Mouse (Mus musculus): ENCODE results near the gene Eml4. TPM values are rescaled to one million over a fixed set of nuclear protein-coding genes. Genes with fewer than 3 reads are reported as not detected.

Eml4 gene
- total RNA-seq, 1 experiment from 2014 or later = 23.7 TPM

DNA sequence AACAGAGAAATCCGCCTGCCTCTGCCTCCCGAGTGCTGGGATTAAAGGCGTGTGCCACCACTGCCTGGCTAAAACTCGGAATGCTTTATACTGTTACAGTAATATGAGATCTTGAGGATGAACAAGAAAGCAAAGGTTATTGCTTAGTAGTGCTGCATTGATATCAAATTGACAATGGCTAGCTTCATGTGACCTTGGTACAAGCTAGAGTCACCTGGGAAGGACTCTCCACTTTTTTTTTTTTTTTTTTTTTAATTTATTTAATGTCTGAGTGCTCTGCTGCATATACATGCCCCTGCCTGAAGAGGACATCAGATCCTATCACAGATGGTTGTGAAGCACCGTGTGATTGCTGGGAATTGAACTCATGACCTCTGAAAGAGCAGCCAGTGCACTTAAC, 148.2 kb downstream of the Eml4 start:
- no peak for DNase-seq

- no peak for DNase-seq
Measured at GRCm38 (mm10) chr17:83499692-83500091, 149.0 kb downstream of the Eml4 start.

- no peak for DNase-seq
Measured at GRCm38 (mm10) chr17:83503693-83504092, 153.0 kb downstream of the Eml4 start.

DNA sequence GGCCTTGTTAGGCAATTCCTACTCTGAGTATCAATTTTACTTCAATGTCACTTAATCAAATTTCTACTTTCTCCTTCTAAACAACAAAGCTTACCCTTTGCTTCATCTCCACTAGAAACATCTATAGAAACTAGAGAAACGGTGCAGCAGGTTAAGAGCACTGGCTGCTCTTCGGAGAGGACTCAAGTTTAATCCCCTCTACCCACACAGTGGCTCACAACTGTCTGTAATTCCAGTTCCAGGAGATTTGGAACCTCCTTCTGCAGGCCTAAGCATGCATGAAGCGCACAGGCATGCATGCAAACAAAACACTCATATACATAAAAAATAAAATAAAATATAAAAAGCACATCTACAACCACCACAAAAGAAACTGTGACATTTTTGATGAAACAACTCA, 161.4 kb downstream of the Eml4 start:
- DNase-seq = no peak

DNA sequence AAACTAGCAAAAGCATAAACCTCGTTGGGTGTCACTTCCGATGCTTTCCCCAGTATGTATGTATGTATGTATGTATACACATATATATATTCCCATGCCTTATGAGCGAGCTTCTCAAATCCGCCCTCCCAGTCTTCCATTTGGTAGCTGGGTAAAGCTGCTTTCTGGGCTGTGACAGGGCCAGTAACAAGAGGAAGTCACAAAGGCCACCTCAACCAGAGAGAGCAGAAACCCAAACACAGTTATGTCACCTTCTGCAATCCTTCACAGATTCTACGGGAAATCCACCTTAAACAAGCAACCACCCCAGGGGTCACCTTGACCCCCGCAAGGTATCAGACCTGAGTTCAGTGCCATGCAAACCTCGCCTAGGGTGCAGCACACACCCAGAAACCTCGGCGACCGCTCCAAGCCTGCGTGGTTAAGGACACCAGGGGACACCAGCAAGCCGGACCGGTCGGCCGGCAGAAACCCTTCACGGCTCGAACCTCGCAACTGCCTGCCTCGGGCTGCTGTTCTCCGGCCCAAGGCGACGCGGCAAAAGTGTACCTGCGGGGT, 163.0 kb downstream of the Eml4 start:
- DNase-seq = no peak

GRCm38 (mm10) chr17:83514213-83514701, 163.5 kb downstream of the Eml4 start:
- DNase-seq = peak; percentile 94

DNA sequence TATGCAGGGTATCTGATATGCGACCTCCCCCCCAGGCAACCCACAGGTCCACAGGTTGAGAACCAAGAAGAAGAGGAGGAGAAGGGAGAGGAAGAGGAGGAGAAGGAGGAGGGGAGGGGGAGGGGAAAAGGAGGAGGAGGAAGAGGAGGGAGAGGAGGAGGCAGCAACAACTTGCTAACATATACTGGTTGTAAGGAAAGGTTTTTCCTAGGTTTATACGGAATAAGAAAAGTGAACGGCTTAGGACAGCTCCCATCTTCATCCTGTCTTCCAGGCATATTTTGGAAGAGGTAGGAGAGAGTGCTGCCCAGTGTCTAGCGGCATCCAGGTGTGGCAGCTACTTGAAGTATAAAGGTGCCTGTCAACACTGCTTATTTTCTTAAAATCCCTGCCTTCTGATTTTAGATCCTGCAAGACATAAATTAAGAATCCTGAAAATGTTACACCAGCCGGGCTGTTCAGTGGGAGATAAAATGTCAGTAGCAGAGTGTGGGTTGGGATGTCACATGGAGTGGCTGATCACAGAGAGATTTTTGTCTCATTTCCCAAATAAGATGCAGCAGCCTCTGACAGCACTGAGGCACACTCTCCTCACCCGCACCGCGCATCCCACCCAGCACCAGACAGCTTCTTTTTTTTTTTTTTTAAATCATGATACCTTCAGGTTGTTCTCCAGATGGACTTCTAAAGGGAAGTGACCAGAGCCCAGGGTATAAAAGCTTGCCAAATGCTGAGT, 166.7 kb downstream of the Eml4 start, which contains the start of gene Cox7a2l:
Cox7a2l (minus strand) TSS at position 51 of the 736 bp plus-strand sequence.
- no peak for DNase-seq

- DNase-seq = no peak
Measured at GRCm38 (mm10) chr17:83521881-83522280, 171.2 kb downstream of the Eml4 start.

DNA sequence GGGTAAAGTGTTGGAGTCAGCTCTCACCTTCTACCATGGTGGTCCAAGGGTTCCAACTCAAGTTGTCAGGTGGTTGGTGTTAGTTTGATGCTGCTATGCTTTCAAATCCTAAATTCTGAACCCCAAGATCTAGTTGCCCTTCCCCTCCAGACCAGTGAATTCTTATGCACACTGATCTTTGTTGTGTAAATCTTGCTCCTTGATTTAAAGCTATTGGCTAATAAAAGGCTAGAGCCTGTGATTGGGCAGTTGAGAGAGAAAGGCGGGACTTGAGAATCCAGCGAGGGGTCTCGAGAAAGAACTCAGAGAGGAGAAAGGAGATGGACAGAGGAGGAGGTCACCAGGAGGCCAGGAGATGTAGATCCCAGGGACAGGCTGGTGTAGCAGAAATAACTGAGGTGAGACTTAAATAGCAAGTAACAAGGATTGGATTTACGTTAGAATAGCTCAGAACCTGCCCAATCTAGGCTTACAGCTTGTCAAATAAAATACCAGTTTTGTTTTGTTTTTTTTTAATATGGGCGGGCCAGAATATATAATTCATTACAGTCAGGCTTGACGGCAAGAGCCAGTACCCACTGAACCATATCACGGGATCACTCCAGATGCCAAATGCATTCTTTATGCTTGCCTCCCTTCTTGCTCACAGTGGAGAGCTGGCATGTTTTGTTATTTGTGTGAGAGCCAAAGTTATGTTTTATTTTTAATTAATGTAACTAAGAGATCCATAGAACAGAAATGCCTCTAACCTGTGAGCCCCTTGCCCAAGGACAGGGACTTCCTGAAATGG, 172.1 kb downstream of the Eml4 start:
- no peak for DNase-seq

GRCm38 (mm10) chr17:83524753-83525152, 174.0 kb downstream of the Eml4 start:
- DNase-seq = no peak

DNA sequence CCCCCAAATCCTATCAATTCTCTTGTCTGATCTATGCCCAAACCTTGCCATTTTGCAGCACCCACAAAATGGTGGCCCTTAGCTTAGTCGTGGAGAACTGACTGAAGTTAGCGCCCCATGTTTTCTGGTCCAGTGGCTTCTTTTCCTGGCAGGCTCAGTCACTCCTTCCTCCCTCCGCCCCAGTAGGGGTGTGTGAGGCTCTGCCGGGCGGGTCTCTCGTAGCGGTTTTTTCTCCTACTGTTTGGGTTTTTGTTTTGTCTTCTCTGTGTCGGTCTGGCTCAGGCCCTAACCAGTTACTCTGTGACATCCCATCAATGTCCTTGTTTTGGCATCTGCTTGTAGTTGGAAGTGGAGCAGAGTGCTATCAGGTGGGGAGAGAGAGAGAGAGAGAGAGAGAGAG, 174.9 kb downstream of the Eml4 start:
- DNase-seq = no peak

GRCm38 (mm10) chr17:83526091-83526561, 175.4 kb downstream of the Eml4 start:
- DNase-seq = no peak

GRCm38 (mm10) chr17:83526624-83527532, 176.1 kb downstream of the Eml4 start:
- peak; percentile 79 for DNase-seq

DNA sequence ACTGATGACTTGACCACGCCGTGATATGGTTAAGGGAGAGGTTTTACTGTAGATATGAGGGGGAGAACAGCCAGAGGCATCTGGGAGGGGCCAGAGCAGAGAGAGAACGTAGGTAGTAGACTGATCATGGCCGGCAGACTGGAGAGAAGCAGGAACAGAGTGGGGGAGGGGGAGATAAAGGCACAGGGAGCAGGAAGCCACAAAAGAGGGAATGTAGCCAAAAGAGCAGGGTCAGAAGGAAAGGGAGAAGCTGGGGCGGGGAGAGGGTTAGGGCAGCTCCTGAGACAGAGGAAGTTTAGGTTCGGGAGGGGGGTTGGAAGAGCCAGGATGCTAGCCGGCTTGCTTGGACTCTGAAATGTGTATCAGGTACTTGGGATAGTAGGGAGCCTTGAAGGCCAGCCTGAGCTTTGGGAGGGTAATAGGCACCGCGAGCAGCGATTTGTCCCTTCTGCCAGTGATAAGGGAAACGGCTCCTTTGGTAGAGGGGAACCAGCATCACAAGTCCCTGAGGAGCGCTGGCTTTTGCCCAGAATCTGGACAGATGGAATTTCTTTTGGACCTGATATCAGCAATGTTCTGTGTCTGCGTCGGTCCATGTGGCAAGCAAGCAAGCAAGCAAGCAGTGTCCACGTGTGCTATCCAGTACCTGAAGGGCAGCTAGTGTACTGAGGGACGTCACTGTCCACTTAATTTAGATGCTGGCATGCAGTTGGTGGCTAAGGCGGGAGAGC, 177.1 kb downstream of the Eml4 start:
- DNase-seq = peak; percentile 77

Other genes with a start within 250 kb of the Eml4 start
- 72.7 and 84.2 TPM in 2 replicates for gene Pkdcc, start 135.6 kb upstream of the Eml4 start, total RNA-seq (2021)
- 220 and 252 TPM in 2 replicates for gene Cox7a2l, start 166.4 kb downstream of the Eml4 start, total RNA-seq (2021)